Mouse (Mus musculus) bone marrow, adult 2 months (tissue): ENCODE data around the gene Ndufa4l2. TPM values are rescaled to one million over a fixed set of nuclear protein-coding genes. Genes with fewer than 3 reads are reported as not detected.

Experiments used
- H3K27ac ChIP-seq: fragments of 200-500 bp; 2 replicates; pipeline ENCODE4 v1.5.1; 2012; ENCODE audit warnings: low read depth, mild to moderate bottlenecking, control low read depth, inconsistent platforms, low read length; ENCODE audit not compliant: control insufficient read depth, poor library complexity, insufficient read depth
- H3K4me1 ChIP-seq: fragments of 200-500 bp; 2 replicates; pipeline ENCODE4 v1.6.1; 2011; ENCODE audit warnings: low read length; ENCODE audit not compliant: control insufficient read depth, insufficient read depth
- H3K4me3 ChIP-seq: fragments of 200-500 bp; replicated peaks from 2 replicates; pipeline ENCODE3; 2011; ENCODE audit warnings: mild to moderate bottlenecking, low read depth, low read length, control low read depth; ENCODE audit not compliant: control insufficient read depth
- CTCF ChIP-seq: fragments of 200-500 bp; IDR thresholded peaks from 2 replicates; pipeline ENCODE4 v1.5.1; 2011; ENCODE audit warnings: low read length, control low read depth; ENCODE audit not compliant: control insufficient read depth, insufficient read depth
- POLR2A ChIP-seq: fragments of 200-500 bp; IDR thresholded peaks from 2 replicates; pipeline ENCODE4 v1.6.1; 2011; ENCODE audit warnings: low read depth, mild to moderate bottlenecking, control low read depth, low read length, borderline replicate concordance; ENCODE audit not compliant: control insufficient read depth
- WGBS: fragments of 180-500 bp; shearing (Covaris S2); methylation state at CpG from one replicate; pipeline ENCODE4 v1.1.7; 2018; 5-methylcytosine and 5-hydroxymethylcytosine counted together
- polyA plus RNA-seq: library from polyadenylated mRNA; stranded (reverse); fragments of >200 nt; gene quantifications from 2 replicates; pipeline ENCODE4 v1.2.4, GENCODE M21; 2011; ENCODE audit warnings: low replicate concordance; ENCODE audit not compliant: missing spikeins, insufficient read depth, insufficient read length

Gene Ndufa4l2
- polyA plus RNA-seq, 1 experiment, result not detected

DNA sequence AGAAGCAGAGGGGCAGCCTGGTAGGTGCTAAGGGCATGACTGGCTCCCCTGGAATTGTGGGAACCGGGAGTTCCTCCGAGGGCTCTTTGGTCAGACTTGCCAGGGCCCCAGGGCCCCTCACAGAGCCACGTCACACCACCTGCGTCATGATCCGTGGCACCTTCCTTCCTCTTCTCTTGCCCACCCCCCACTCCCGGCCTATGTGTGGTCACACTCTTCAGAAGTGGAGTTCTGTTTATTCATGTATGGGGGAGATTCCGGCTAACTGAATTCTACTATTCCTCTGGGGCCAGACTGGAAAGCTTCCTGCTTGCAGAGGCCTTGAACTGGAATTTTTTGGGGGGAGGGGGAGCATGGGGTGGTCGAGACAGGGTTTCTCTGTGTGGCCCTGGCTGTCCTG, 49.1 kb downstream of the Ndufa4l2 start:
- TF ChIP-seq CTCF (no peak), POLR2A (no peak)
- 5% methylated on average over 8 of the region's 8 CpGs for WGBS
- no peak overlapping the region for H3K4me3 ChIP-seq
- no peak overlapping the region for H3K27ac ChIP-seq
- no peaks in the 10 kb centered on the region for H3K4me1 ChIP-seq

GRCm38 (mm10) chr10:127564301-127564700, 49.5 kb downstream of the Ndufa4l2 start:
- Histone ChIP-seq H3K4me1 (no peaks in the 10 kb centered on the region), H3K27ac (no peak overlapping the region), H3K4me3 (no peak overlapping the region)
- WGBS, result 11% methylated on average over 13 of the region's 13 CpGs
- TF ChIP-seq CTCF (no peak), POLR2A (no peak)

Other genes starting within 250 kb of the Ndufa4l2 start
- 68.6 and 115 TPM in 2 replicates for gene Dctn2, start 248.6 kb upstream of the Ndufa4l2 start, polyA plus RNA-seq
- 75.9 and 131 TPM in 2 replicates for gene Mbd6, start 225.9 kb upstream of the Ndufa4l2 start, polyA plus RNA-seq
- 41.6 and 85.0 TPM in 2 replicates for gene Mars, start 203.2 kb upstream of the Ndufa4l2 start, polyA plus RNA-seq
- 30.1 and 77.2 TPM in 2 replicates for gene Arhgap9, start 193.0 kb upstream of the Ndufa4l2 start, polyA plus RNA-seq
- gene Gli1, start 173.0 kb upstream of the Ndufa4l2 start, polyA plus RNA-seq, result 2.2 TPM in 1 of 2 replicates, not detected in the other
- gene Inhbe, start 160.6 kb upstream of the Ndufa4l2 start, polyA plus RNA-seq, result 0.27 TPM in 1 of 2 replicates, not detected in the other
- 0.52 TPM in 1 of 2 replicates, not detected in the other for gene Inhbc, start 144.5 kb upstream of the Ndufa4l2 start, polyA plus RNA-seq
- gene R3hdm2, start 134.6 kb upstream of the Ndufa4l2 start, polyA plus RNA-seq, result 59.7 and 144 TPM in 2 replicates
- 2.4 and 5.0 TPM in 2 replicates for gene Stac3, start 13.3 kb upstream of the Ndufa4l2 start, polyA plus RNA-seq
- gene Shmt2, start 7.5 kb downstream of the Ndufa4l2 start, polyA plus RNA-seq, result 36.7 and 39.9 TPM in 2 replicates
- gene Nxph4, start 19.6 kb downstream of the Ndufa4l2 start, polyA plus RNA-seq, result not detected in 2 replicates
- 23.5 and 48.3 TPM in 2 replicates for gene Lrp1, start 106.2 kb downstream of the Ndufa4l2 start, polyA plus RNA-seq
- gene Stat6, start 128.0 kb downstream of the Ndufa4l2 start, polyA plus RNA-seq, result 31.6 and 60.1 TPM in 2 replicates
- 6.7 and 7.3 TPM in 2 replicates for gene Nemp1, start 151.9 kb downstream of the Ndufa4l2 start, polyA plus RNA-seq
- 3.3 and 4.0 TPM in 2 replicates for gene Nab2, start 153.6 kb downstream of the Ndufa4l2 start, polyA plus RNA-seq
- gene Myo1a, start 190.2 kb downstream of the Ndufa4l2 start, polyA plus RNA-seq, result 1.4 and 1.7 TPM in 2 replicates
- gene Tac2, start 209.5 kb downstream of the Ndufa4l2 start, polyA plus RNA-seq, result 8.4 and 13.8 TPM in 2 replicates
- gene Zbtb39, start 224.6 kb downstream of the Ndufa4l2 start, polyA plus RNA-seq, result 1.1 and 3.9 TPM in 2 replicates
- gene Gpr182, start 236.8 kb downstream of the Ndufa4l2 start, polyA plus RNA-seq, result 1.2 and 2.8 TPM in 2 replicates
- not detected in 2 replicates for gene Rdh1, start 244.8 kb downstream of the Ndufa4l2 start, polyA plus RNA-seq
- not detected in 2 replicates for gene Rdh16f1, start 244.8 kb downstream of the Ndufa4l2 start, polyA plus RNA-seq